ENCODE assay signal across 8 mouse cellular contexts in the genomic region with DNA sequence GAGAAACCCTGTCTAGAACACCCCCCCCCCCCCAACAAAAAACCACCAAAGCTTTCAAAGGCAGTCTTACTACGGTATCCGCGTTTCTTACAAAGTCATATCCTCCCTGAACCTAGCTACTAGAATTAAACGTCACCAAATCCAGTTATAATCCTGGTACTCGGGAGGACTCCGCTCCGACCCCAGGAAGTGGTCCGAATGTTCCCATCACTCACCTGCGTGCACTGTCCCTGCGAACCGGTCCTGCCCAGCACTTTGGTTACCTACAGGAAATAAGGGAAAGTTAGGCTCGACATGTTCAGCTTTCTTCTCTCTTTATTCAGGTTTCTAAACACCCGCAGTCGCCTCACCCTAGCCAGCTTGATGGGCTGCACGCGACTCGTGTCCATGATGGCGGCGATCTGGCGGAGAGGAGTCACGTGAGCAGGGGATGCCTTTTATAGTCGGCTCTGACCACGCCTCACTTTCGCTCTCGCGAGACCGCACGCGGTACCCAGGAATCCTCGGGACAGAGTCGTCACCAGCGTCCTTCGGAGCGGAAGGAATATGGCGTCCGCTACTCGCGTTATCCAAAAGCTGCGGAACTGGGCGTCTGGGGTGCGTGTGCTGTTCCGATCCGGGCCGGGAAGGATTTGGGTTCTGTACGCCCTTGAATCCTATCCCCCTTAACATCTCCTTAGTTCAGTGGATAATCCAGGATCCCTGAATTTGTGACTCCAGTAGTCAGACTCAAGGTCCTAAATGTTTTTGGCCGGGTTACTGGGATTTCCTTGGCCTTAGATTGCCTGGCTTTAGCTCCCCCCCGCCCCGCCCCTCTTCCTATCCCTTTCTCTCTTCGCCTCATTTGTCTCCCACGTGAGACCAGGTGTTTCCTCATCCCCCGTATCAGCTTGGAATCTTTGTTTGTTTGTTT. TPM values are rescaled to one million over a fixed set of nuclear protein-coding genes. Genes with fewer than 3 reads are reported as not detected.
DNase-seq lines count a peak whose midpoint lies in the region; ATAC-seq and TF ChIP-seq lines count a peak whose summit lies in the region.

A gene (minus strand): TSS at position 479 of the 913 bp plus-strand sequence.
A gene (plus strand): TSS at position 489 of the 913 bp plus-strand sequence.

- peak within 1 kb of the TSS; percentile 86 for H3ac ChIP-seq in C2C12 (ENCODE audit: control insufficient read depth, insufficient read length, low read depth)

- peaks cover 48% of the 10 kb centered on the region for H3K36me3 ChIP-seq in C2C12 (ENCODE audit: control insufficient read depth, insufficient read depth)
- peaks cover 67% of the 10 kb centered on the region for H3K36me3 ChIP-seq in erythroblast, embryonic 14.5 days (ENCODE audit: control insufficient read depth)
- H3K36me3 ChIP-seq in heart, embryonic 12.5 days = peaks cover 44% of the 10 kb centered on the region
- peaks cover 23% of the 10 kb centered on the region for H3K36me3 ChIP-seq in kidney, postnatal 0 days (ENCODE audit: insufficient read depth, low read length)
- H3K36me3 ChIP-seq in liver, embryonic 11.5 days (ENCODE audit: control insufficient read depth, insufficient read depth, low read length) = peaks cover 37% of the 10 kb centered on the region
- peaks cover 30% of the 10 kb centered on the region for H3K36me3 ChIP-seq in stomach, embryonic 14.5 days (ENCODE audit: control insufficient read depth, insufficient read depth, low read length)

- peak within 1 kb of the TSS; percentile 89 for H3K4me2 ChIP-seq in heart, embryonic 12.5 days
- H3K4me2 ChIP-seq in kidney, postnatal 0 days (ENCODE audit: low read length) = peak within 1 kb of the TSS; percentile 89
- H3K4me2 ChIP-seq in liver, embryonic 11.5 days = peak within 1 kb of the TSS; percentile 84
- peak within 1 kb of the TSS; percentile 92 for H3K4me2 ChIP-seq in stomach, embryonic 14.5 days (replicated peaks; ENCODE audit: low read depth, low read length)

- peak within 1 kb of the TSS; percentile 89 for H3K4me3 ChIP-seq in C2C12 (ENCODE audit: insufficient read depth, poor library complexity, severe bottlenecking)
- H3K4me3 ChIP-seq in erythroblast, embryonic 14.5 days (replicated peaks) = peak within 1 kb of the TSS; percentile 91
- peak within 1 kb of the TSS; percentile 79 for H3K4me3 ChIP-seq in heart, embryonic 12.5 days
- peak within 1 kb of the TSS; percentile 59 for H3K4me3 ChIP-seq in kidney, postnatal 0 days (replicated peaks; ENCODE audit: low read depth, low read length)
- H3K4me3 ChIP-seq in liver, embryonic 11.5 days (ENCODE audit: low read depth, low read length) = peak within 1 kb of the TSS; percentile 75
- H3K4me3 ChIP-seq in stomach, embryonic 14.5 days (ENCODE audit: low read depth, low read length) = peak within 1 kb of the TSS; percentile 69

- H3K27ac ChIP-seq in heart, embryonic 12.5 days (ENCODE audit: poor library complexity, severe bottlenecking) = peak within 1 kb of the TSS; percentile 61
- peak within 1 kb of the TSS; percentile 85 for H3K27ac ChIP-seq in kidney, postnatal 0 days
- peak within 1 kb of the TSS; percentile 77 for H3K27ac ChIP-seq in liver, embryonic 11.5 days (ENCODE audit: low read depth, low read length)
- peak within 1 kb of the TSS; percentile 86; the same call in 1 of the 2 replicates for H3K27ac ChIP-seq in stomach, embryonic 14.5 days (ENCODE audit: low read length)

- peaks cover 50% of the 10 kb centered on the region for H3K79me3 ChIP-seq in C2C12 (ENCODE audit: low read depth)

- no peaks in the 10 kb centered on the region for H3K9me3 ChIP-seq in erythroblast, embryonic 14.5 days (ENCODE audit: control insufficient read depth, low read length)
- no peaks in the 10 kb centered on the region for H3K9me3 ChIP-seq in heart, embryonic 12.5 days (replicated peaks)
- no peaks in the 10 kb centered on the region for H3K9me3 ChIP-seq in kidney, postnatal 0 days (replicated peaks; ENCODE audit: low read length)
- H3K9me3 ChIP-seq in liver, embryonic 11.5 days (ENCODE audit: control insufficient read depth, low read length) = no peaks in the 10 kb centered on the region
- no peaks in the 10 kb centered on the region for H3K9me3 ChIP-seq in stomach, embryonic 14.5 days (ENCODE audit: control insufficient read depth, low read depth, low read length)

- peaks cover 85% of the 10 kb centered on the region for H3K79me2 ChIP-seq in C2C12 (ENCODE audit: control insufficient read depth, insufficient read depth)

- WGBS in heart, embryonic 12.5 days = under 1% methylated on average over 51 of the region's 51 CpGs
- under 1% methylated on average over 51 of the region's 51 CpGs for WGBS in kidney, postnatal 0 days
- WGBS in liver, embryonic 11.5 days = under 1% methylated on average over 51 of the region's 51 CpGs
- under 1% methylated on average over 51 of the region's 51 CpGs for WGBS in stomach, embryonic 14.5 days

- peak; percentile 93 for ATAC-seq in heart, embryonic 12.5 days (ENCODE audit: insufficient number of reproducible peaks, low FRiP score)
- ATAC-seq in kidney, postnatal 0 days (replicated peaks; ENCODE audit: low FRiP score, low read depth) = peak; percentile 93
- peak; percentile 87 for ATAC-seq in liver, embryonic 11.5 days (replicated peaks; ENCODE audit: low FRiP score)
- peak; percentile 94 for ATAC-seq in stomach, embryonic 14.5 days (ENCODE audit: insufficient number of reproducible peaks, insufficient read depth, low FRiP score, low read depth)

- no peaks in the 10 kb centered on the region for H3K27me3 ChIP-seq in C2C12 (ENCODE audit: control insufficient read depth, insufficient read depth, insufficient read length)
- H3K27me3 ChIP-seq in erythroblast, embryonic 14.5 days (ENCODE audit: control insufficient read depth) = no peaks in the 10 kb centered on the region
- H3K27me3 ChIP-seq in heart, embryonic 12.5 days (replicated peaks) = no peaks in the 10 kb centered on the region
- H3K27me3 ChIP-seq in kidney, postnatal 0 days (ENCODE audit: insufficient read depth, low read length) = no peaks in the 10 kb centered on the region
- no peaks in the 10 kb centered on the region for H3K27me3 ChIP-seq in liver, embryonic 11.5 days (replicated peaks; ENCODE audit: control insufficient read depth, insufficient read depth, low read length)
- H3K27me3 ChIP-seq in stomach, embryonic 14.5 days (ENCODE audit: control insufficient read depth, insufficient read depth, low read length) = no peaks in the 10 kb centered on the region

- H3K4me1 ChIP-seq in erythroblast, embryonic 14.5 days (ENCODE audit: control insufficient read depth) = peaks cover 46% of the 10 kb centered on the region
- H3K4me1 ChIP-seq in heart, embryonic 12.5 days (replicated peaks) = peaks cover 47% of the 10 kb centered on the region
- peaks cover 22% of the 10 kb centered on the region for H3K4me1 ChIP-seq in kidney, postnatal 0 days (replicated peaks; ENCODE audit: insufficient read depth, low read length)
- H3K4me1 ChIP-seq in liver, embryonic 11.5 days (replicated peaks; ENCODE audit: control insufficient read depth, insufficient read depth, low read length) = peaks cover 22% of the 10 kb centered on the region
- H3K4me1 ChIP-seq in stomach, embryonic 14.5 days (ENCODE audit: control insufficient read depth, insufficient read depth, low read length) = peaks cover 12% of the 10 kb centered on the region

- peak within 1 kb of the TSS; percentile 87 for H3K9ac ChIP-seq in heart, embryonic 12.5 days
- peak within 1 kb of the TSS; percentile 74 for H3K9ac ChIP-seq in kidney, postnatal 0 days (ENCODE audit: low read depth, low read length)
- H3K9ac ChIP-seq in liver, embryonic 11.5 days (ENCODE audit: low read depth, low read length) = peak within 1 kb of the TSS; percentile 91
- peak within 1 kb of the TSS; percentile 85 for H3K9ac ChIP-seq in stomach, embryonic 14.5 days (replicated peaks; ENCODE audit: low read depth, low read length)

- DNase-seq in brain, embryonic 14.5 days (ENCODE audit: low read depth) = peak; percentile 98
- DNase-seq in kidney, postnatal 0 days (ENCODE audit: low spot score) = peak; percentile 97
- DNase-seq in liver, embryonic 11.5 days (ENCODE audit: low spot score) = peak; percentile 94
- DNase-seq in naive thymus-derived CD4-positive, alpha-beta T cell, adult 2 months (ENCODE audit: low read depth) = peak; percentile 100

- TF ChIP-seq POLR2A in brain, embryonic 14.5 days (IDR thresholded peaks at IDR 0.05; ENCODE audit: borderline replicate concordance, extremely low read depth, insufficient read depth, insufficient read length, poor library complexity, severe bottlenecking) = peak; percentile 74; the same call in 1 of the 2 replicates

- TF ChIP-seq CTCF in C2C12 (IDR thresholded peaks at IDR 0.05; ENCODE audit: control insufficient read depth, insufficient read depth, insufficient read length) = no peak
- no peak for TF ChIP-seq CTCF in brain, embryonic 14.5 days (IDR thresholded peaks at IDR 0.05; ENCODE audit: borderline replicate concordance, extremely low read depth, insufficient read depth, insufficient read length)
- TF ChIP-seq CTCF in kidney, postnatal 0 days (IDR thresholded peaks at IDR 0.05; ENCODE audit: low read depth) = no peak

TF ChIP-seq in C2C12, 6 proteins besides CTCF, POLR2A, EP300 and RAD21 (continues in another document):
- TF ChIP-seq MAX (IDR thresholded peaks at IDR 0.05) = peak; percentile 92
- peak; percentile 99 for TF ChIP-seq USF1 (IDR thresholded peaks at IDR 0.05; ENCODE audit: low read depth)
- no peak for TF ChIP-seq CEBPB (IDR thresholded peaks at IDR 0.05; ENCODE audit: low read depth)
- TF ChIP-seq MYOG (IDR thresholded peaks at IDR 0.05; ENCODE audit: control insufficient read depth, extremely low read depth, insufficient read length) = no peak
- no peak for TF ChIP-seq MYOD1 (IDR thresholded peaks at IDR 0.05; ENCODE audit: control insufficient read depth, insufficient read length, low read depth)

RNA-seq across cellular contexts. Expression of the first gene that starts in this region (rescaled TPM):
- polyA plus RNA-seq in C2C12 (2012; fragmentation: generic; extraction: Trizol) = 8,619 TPM
- 1,048 and 1,174 TPM in 2 replicates for polyA plus RNA-seq in brain, embryonic 14.5 days (2012; rRNA removed)
- polyA plus RNA-seq in erythroblast, embryonic 14.5 days (2012) = 366 and 664 TPM in 2 replicates
- 570 and 574 TPM in 2 replicates for polyA plus RNA-seq in heart, embryonic 12.5 days (2016; fragmentation: Nextera tagmentation; extraction: Ambion mirVana)
- polyA plus RNA-seq in kidney, postnatal 0 days (2015; fragmentation: Nextera tagmentation; extraction: Ambion mirVana) = 1,262 and 1,465 TPM in 2 replicates
- polyA plus RNA-seq in liver, embryonic 11.5 days (2014; fragmentation: Nextera tagmentation; extraction: Ambion mirVana) = 1,026 and 1,173 TPM in 2 replicates
- polyA plus RNA-seq in stomach, embryonic 14.5 days (2014; fragmentation: Nextera tagmentation; extraction: Ambion mirVana) = 1,306 and 1,470 TPM in 2 replicates

RNA-seq across cellular contexts. Expression of the second gene that starts in this region (rescaled TPM):
- 493 TPM for polyA plus RNA-seq in C2C12 (2012; fragmentation: generic; extraction: Trizol)
- polyA plus RNA-seq in brain, embryonic 14.5 days (2012; rRNA removed) = 327 and 425 TPM in 2 replicates
- polyA plus RNA-seq in erythroblast, embryonic 14.5 days (2012) = 125 and 152 TPM in 2 replicates
- polyA plus RNA-seq in heart, embryonic 12.5 days (2016; fragmentation: Nextera tagmentation; extraction: Ambion mirVana) = 431 and 466 TPM in 2 replicates
- polyA plus RNA-seq in kidney, postnatal 0 days (2015; fragmentation: Nextera tagmentation; extraction: Ambion mirVana) = 574 and 620 TPM in 2 replicates
- 390 and 411 TPM in 2 replicates for polyA plus RNA-seq in liver, embryonic 11.5 days (2014; fragmentation: Nextera tagmentation; extraction: Ambion mirVana)
- polyA plus RNA-seq in stomach, embryonic 14.5 days (2014; fragmentation: Nextera tagmentation; extraction: Ambion mirVana) = 471 and 592 TPM in 2 replicates

Comparison
In these comparisons a context has a peak if more than half of its experiments do, and no peak if none do; other contexts are left out.
1. Peak in every context shown above with its lines: DNase-seq, ATAC-seq, H3K4me3 ChIP-seq and H3K27ac ChIP-seq.